Mouse (Mus musculus) MEL (cell line): Measurements from ENCODE around the gene Pigo.

Experiments used
- CTCF ChIP-seq, 3 experiments: IDR thresholded peaks in 2 of 3; conservative IDR thresholded peaks in 1 of 3; 2 replicates each; pipeline ENCODE4 v1.5.1; 2011 to 2012; ENCODE audit warnings: low read length in 3 of 3, low read depth in 2 of 3, mild to moderate bottlenecking in 2 of 3, improper control_type of control experiment in 1 of 3, inconsistent platforms in 1 of 3, mixed read lengths in 1 of 3, moderate library complexity in 1 of 3; ENCODE audit not compliant: control insufficient read depth in 1 of 3, insufficient read depth in 1 of 3, poor library complexity in 1 of 3, severe bottlenecking in 1 of 3
- EP300 ChIP-seq, 2 experiments: IDR thresholded peaks; 2 replicates each; pipeline ENCODE4 v1.6.1; 2011; ENCODE audit warnings: improper control_type of control experiment in 2 of 2, low read length in 2 of 2, low read depth in 1 of 2, mild to moderate bottlenecking in 1 of 2
- MAFK ChIP-seq: IDR thresholded peaks from 2 replicates; pipeline ENCODE4 v1.6.1; 2011; ENCODE audit warnings: low read depth, mild to moderate bottlenecking, low read length, improper control_type of control experiment, borderline replicate concordance
- MAX ChIP-seq: IDR thresholded peaks from 2 replicates; pipeline ENCODE4 v1.6.1; 2011; ENCODE audit warnings: low read length, improper control_type of control experiment
- MYC ChIP-seq: IDR thresholded peaks from 2 replicates; pipeline ENCODE4 v1.6.1; 2011; ENCODE audit warnings: low read depth, mild to moderate bottlenecking, low read length, improper control_type of control experiment, moderate library complexity
- POLR2A ChIP-seq, 2 experiments: IDR thresholded peaks; 2 replicates each; pipeline ENCODE4 v1.6.1; 2011 to 2012; ENCODE audit warnings: low read length in 2 of 2, mild to moderate bottlenecking in 2 of 2, control low read depth in 1 of 2, improper control_type of control experiment in 1 of 2, low read depth in 1 of 2, moderate library complexity in 1 of 2; ENCODE audit not compliant: control insufficient read depth in 1 of 2, insufficient read depth in 1 of 2, poor library complexity in 1 of 2
- POLR2AphosphoS5 ChIP-seq: IDR thresholded peaks from 2 replicates; pipeline ENCODE4 v1.6.1; 2012; ENCODE audit warnings: low read depth, borderline replicate concordance, mild to moderate bottlenecking, inconsistent platforms, low read length, moderate library complexity, mixed read lengths
- RAD21 ChIP-seq: IDR thresholded peaks from 2 replicates; pipeline ENCODE4 v1.6.1; 2011; ENCODE audit warnings: mild to moderate bottlenecking, low read depth, low read length, improper control_type of control experiment
- TCF12 ChIP-seq: IDR thresholded peaks from 2 replicates; pipeline ENCODE4 v1.6.1; 2014; ENCODE audit warnings: low read depth, mild to moderate bottlenecking, inconsistent platforms, low read length, improper control_type of control experiment, moderate library complexity
- USF1 ChIP-seq: IDR thresholded peaks from 2 replicates; pipeline ENCODE4 v1.6.1; 2014; ENCODE audit warnings: low read depth, mild to moderate bottlenecking, inconsistent platforms, low read length, improper control_type of control experiment, moderate library complexity

- TF ChIP-seq POLR2A (IDR thresholded peaks at IDR 0.05; ENCODE audit: control insufficient read depth in 1 of 2, insufficient read depth in 1 of 2, low read depth in 1 of 2, low read length in 2 of 2, poor library complexity in 1 of 2), result peak; percentile 49 to 82; a peak in 3 of 4 replicates
- TF ChIP-seq EP300 (IDR thresholded peaks at IDR 0.05; ENCODE audit: low read depth in 1 of 2, low read length in 2 of 2), result peak in 1 of 2 experiments; percentile 25; a peak in 1 of 4 replicates
- TF ChIP-seq MAFK, result no peak
- TF ChIP-seq CTCF (IDR thresholded peaks at IDR 0.05 in 2 of 3, conservative IDR thresholded peaks at IDR 0.05 in 1 of 3; ENCODE audit: control insufficient read depth in 1 of 3, insufficient read depth in 1 of 3, low read depth in 2 of 3, low read length in 3 of 3, poor library complexity in 1 of 3, severe bottlenecking in 1 of 3), result peak in 2 of 3 experiments; percentile 2 to 46; a peak in 2 of 6 replicates
- TF ChIP-seq MAX, result peak; percentile 63; the same call in 1 of the 2 replicates
- TF ChIP-seq USF1, result peak; percentile 49; the same call in 1 of the 2 replicates
- peak; percentile 77 for TF ChIP-seq TCF12
- no peak for TF ChIP-seq POLR2AphosphoS5
- no peak for TF ChIP-seq RAD21
- TF ChIP-seq MYC, result peak; percentile 76; the same call in 1 of the 2 replicates
These were observed 5.8 kb upstream of the Pigo start, which contains the start of gene Stoml2 for GRCm38 (mm10) chr4:43031237-43031995.
